ENCODE assay signal across 8 mouse cellular contexts in genomic region chr14:10453001-10453861, GRCm38 (mm10).
DNase-seq lines count a peak whose midpoint lies in the region; ATAC-seq and TF ChIP-seq lines count a peak whose summit lies in the region.

No protein-coding gene starts in this region.

- no peak; the same call in 1 of the 2 replicates for TF ChIP-seq CTCF in brain, embryonic 14.5 days (IDR thresholded peaks at IDR 0.05; ENCODE audit: borderline replicate concordance, extremely low read depth, insufficient read depth, insufficient read length)
- peak; percentile 32; the same call in 1 of the 2 replicates for TF ChIP-seq CTCF in liver, postnatal 0 days (IDR thresholded peaks at IDR 0.05; ENCODE audit: low read depth)

- peak; percentile 14 for DNase-seq in left cerebral cortex, postnatal 4 days
- DNase-seq in left cerebral cortex, adult 11 months (ENCODE audit: low spot score), result no peak
- DNase-seq in brain, embryonic 14.5 days (ENCODE audit: low read depth), result peak; percentile 55
- DNase-seq in gonadal fat pad, adult 2 months (ENCODE audit: low read depth), result peak; percentile 22
- DNase-seq in liver, postnatal 0 days, result peak; percentile 72
- peak; percentile 34 for DNase-seq in neural tube, embryonic 11.5 days (ENCODE audit: low spot score)
- DNase-seq in thymus, postnatal 25 days, result peak; percentile 87

- H3K4me2 ChIP-seq in intestine, embryonic 16.5 days (ENCODE audit: low read depth, low read length), result peak overlapping the region; percentile 64
- peak overlapping the region; percentile 72 for H3K4me2 ChIP-seq in liver, postnatal 0 days (ENCODE audit: low read depth, low read length)
- H3K4me2 ChIP-seq in neural tube, embryonic 11.5 days (ENCODE audit: low read depth), result peak overlapping the region; percentile 17; the same call in 1 of the 2 replicates

- intact Hi-C loops in left cerebral cortex, postnatal 4 days (cut with DNase I), result no loop called here

- peak overlapping the region; percentile 35 for H3K4me3 ChIP-seq in intestine, embryonic 16.5 days (ENCODE audit: low read length)
- H3K4me3 ChIP-seq in liver, postnatal 0 days (ENCODE audit: low read depth, low read length), result peak overlapping the region; percentile 41
- no peak overlapping the region for H3K4me3 ChIP-seq in neural tube, embryonic 11.5 days (ENCODE audit: low read depth, low read length)

- no peaks in the 10 kb centered on the region for H3K27me3 ChIP-seq in intestine, embryonic 16.5 days (replicated peaks; ENCODE audit: control insufficient read depth, insufficient read depth, low read length)
- H3K27me3 ChIP-seq in liver, postnatal 0 days (ENCODE audit: insufficient read depth, low read length), result no peaks in the 10 kb centered on the region
- no peaks in the 10 kb centered on the region for H3K27me3 ChIP-seq in neural tube, embryonic 11.5 days (ENCODE audit: control insufficient read depth, insufficient read depth, low read length)

- TF ChIP-seq EP300 in liver, postnatal 0 days (IDR thresholded peaks at IDR 0.05; ENCODE audit: low read depth), result no peak

- H3K9me3 ChIP-seq in intestine, embryonic 16.5 days (ENCODE audit: control insufficient read depth, low read length), result no peaks in the 10 kb centered on the region
- no peaks in the 10 kb centered on the region for H3K9me3 ChIP-seq in liver, postnatal 0 days (ENCODE audit: low read length)
- no peaks in the 10 kb centered on the region for H3K9me3 ChIP-seq in neural tube, embryonic 11.5 days (ENCODE audit: control insufficient read depth, low read length)

- H3K4me1 ChIP-seq in intestine, embryonic 16.5 days (ENCODE audit: control insufficient read depth, insufficient read depth, low read length), result peaks cover 8% of the 10 kb centered on the region; the same call in 1 of the 2 replicates
- peaks cover 16% of the 10 kb centered on the region for H3K4me1 ChIP-seq in liver, postnatal 0 days (ENCODE audit: insufficient read depth)
- 0 out of 2 replicates have a peak, but pooled peaks cover 3% of the 10 kb centered on the region for H3K4me1 ChIP-seq in neural tube, embryonic 11.5 days (ENCODE audit: control insufficient read depth, insufficient read depth, low read length)

- peak; percentile 97 for ATAC-seq in intestine, embryonic 16.5 days
- ATAC-seq in liver, postnatal 0 days, result peak; percentile 89
- ATAC-seq in neural tube, embryonic 11.5 days (ENCODE audit: insufficient read depth, low FRiP score, low TSS enrichment), result peak; percentile 68

- TF ChIP-seq POLR2A in brain, embryonic 14.5 days (IDR thresholded peaks at IDR 0.05; ENCODE audit: borderline replicate concordance, extremely low read depth, insufficient read depth, insufficient read length, poor library complexity, severe bottlenecking), result no peak

- H3K9ac ChIP-seq in intestine, embryonic 16.5 days (ENCODE audit: low read depth, low read length), result peak overlapping the region; percentile 46; the same call in 1 of the 2 replicates
- H3K9ac ChIP-seq in liver, postnatal 0 days (replicated peaks), result peak overlapping the region; percentile 46
- 0 out of 2 replicates have a peak overlapping the region, but pooled peaks have one; percentile 29 for H3K9ac ChIP-seq in neural tube, embryonic 11.5 days (ENCODE audit: low read length)

- H3K36me3 ChIP-seq in intestine, embryonic 16.5 days (ENCODE audit: control insufficient read depth, insufficient read depth, low read length), result no peaks in the 10 kb centered on the region
- no peaks in the 10 kb centered on the region for H3K36me3 ChIP-seq in liver, postnatal 0 days (replicated peaks; ENCODE audit: insufficient read depth, low read length)
- H3K36me3 ChIP-seq in neural tube, embryonic 11.5 days (ENCODE audit: control insufficient read depth, insufficient read depth, low read length), result no peaks in the 10 kb centered on the region

- WGBS in intestine, embryonic 16.5 days, result 7% methylated on average over 14 of the region's 14 CpGs
- WGBS in liver, postnatal 0 days (ENCODE audit: insufficient replicate concordance), result 2% methylated on average over 14 of the region's 14 CpGs
- WGBS in neural tube, embryonic 11.5 days, result 27% methylated on average over 14 of the region's 14 CpGs

- peak overlapping the region; percentile 84 for H3K27ac ChIP-seq in intestine, embryonic 16.5 days (ENCODE audit: low read length)
- H3K27ac ChIP-seq in liver, postnatal 0 days (ENCODE audit: low read depth), result peak overlapping the region; percentile 88
- no peak overlapping the region for H3K27ac ChIP-seq in neural tube, embryonic 11.5 days (ENCODE audit: low read depth, low read length)

Comparison
In these comparisons a context has a peak if more than half of its experiments do, and no peak if none do; other contexts are left out.
1. H3K4me2 ChIP-seq: peak in every context shown above with its lines; median percentile 72 in liver, postnatal 0 days; 64 in intestine, embryonic 16.5 days; 17 in neural tube, embryonic 11.5 days.